In the genomic region with DNA sequence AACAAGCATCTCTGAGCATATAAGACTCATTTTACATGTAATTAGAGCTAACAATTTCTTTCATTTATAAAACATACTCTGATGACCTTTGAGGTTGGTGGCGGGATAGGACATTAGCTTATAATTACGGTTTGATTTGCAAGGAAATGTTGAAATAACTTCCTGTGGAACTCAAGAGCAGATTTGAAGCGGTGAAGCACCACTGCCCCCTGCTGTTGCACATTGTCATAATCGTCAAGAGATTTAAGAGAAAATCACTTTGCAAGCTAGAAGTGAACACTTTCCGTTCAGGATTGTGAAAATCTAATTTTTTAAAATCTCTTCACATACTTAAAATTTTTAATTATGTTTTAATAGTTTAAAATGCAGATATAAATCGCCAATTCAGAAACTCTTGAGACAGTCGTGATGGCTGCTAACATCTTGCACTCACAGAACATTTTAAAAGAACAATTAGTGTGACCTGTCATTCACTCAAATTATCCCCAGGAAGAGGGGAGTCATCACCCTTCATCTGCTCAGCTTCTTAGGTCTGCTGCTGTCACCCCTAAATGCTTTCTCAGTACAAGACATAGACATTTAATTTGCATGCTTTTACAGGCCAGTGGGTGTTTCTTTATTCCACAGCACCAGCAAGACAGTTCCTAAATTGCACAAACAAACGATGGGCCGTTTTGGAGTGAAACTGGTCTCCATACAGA, we compare ENCODE assay signal across 8 mouse cellular contexts.
A peak's percentile ranks its signal among the peaks of the same experiment; 100 is the strongest.
DNase-seq lines count a peak whose midpoint lies in the region.

No protein-coding gene starts in this region.

- H3K36me3 ChIP-seq in heart, embryonic 10.5 days: no peaks in the 10 kb centered on the region

- H3K4me3 ChIP-seq in heart, embryonic 10.5 days: no peak overlapping the region

- H3K4me1 ChIP-seq in heart, embryonic 10.5 days: 0 out of 2 replicates have a peak, but pooled peaks cover 6% of the 10 kb centered on the region

- intact Hi-C loops in gastrocnemius, postnatal 36 days (cut with DNase I): loop anchor here (10.0 kb wide), 2 partner anchors 180 to 510 kb away; partner anchors contain the start of gene Efnb2

- 35% methylated on average over 9 of the region's 9 CpGs for WGBS in heart, embryonic 10.5 days

- DNase-seq in heart, adult 11 months: peak; percentile 49
- no peak for DNase-seq in heart, embryonic 10.5 days (ENCODE audit: low spot score)
- DNase-seq in ES-CJ7 (ENCODE audit: low read depth, low spot score): peak; percentile 63
- DNase-seq in cerebellum, postnatal 25 days: peak; percentile 33 to 70
- DNase-seq in gastrocnemius, postnatal 36 days: peak; percentile 23 to 30
- DNase-seq in layer of hippocampus, postnatal 10 days (ENCODE audit: low spot score in 2 of 2): peak; percentile 80 to 84
- peak; percentile 76 for DNase-seq in mesoderm, embryonic 11.5 days (ENCODE audit: low read depth, low spot score)
- peak; percentile 61 for DNase-seq in urinary bladder, postnatal 25 days (ENCODE audit: low spot score)

- H3K27me3 ChIP-seq in heart, embryonic 10.5 days (ENCODE audit: insufficient read depth, poor library complexity, severe bottlenecking): 0 out of 2 replicates have a peak, but pooled peaks cover 3% of the 10 kb centered on the region

- no peak overlapping the region for H3K27ac ChIP-seq in heart, embryonic 10.5 days

- no peaks in the 10 kb centered on the region for H3K9me3 ChIP-seq in heart, embryonic 10.5 days
